Mouse (Mus musculus): ENCODE data around the gene Agfg2.

DNA sequence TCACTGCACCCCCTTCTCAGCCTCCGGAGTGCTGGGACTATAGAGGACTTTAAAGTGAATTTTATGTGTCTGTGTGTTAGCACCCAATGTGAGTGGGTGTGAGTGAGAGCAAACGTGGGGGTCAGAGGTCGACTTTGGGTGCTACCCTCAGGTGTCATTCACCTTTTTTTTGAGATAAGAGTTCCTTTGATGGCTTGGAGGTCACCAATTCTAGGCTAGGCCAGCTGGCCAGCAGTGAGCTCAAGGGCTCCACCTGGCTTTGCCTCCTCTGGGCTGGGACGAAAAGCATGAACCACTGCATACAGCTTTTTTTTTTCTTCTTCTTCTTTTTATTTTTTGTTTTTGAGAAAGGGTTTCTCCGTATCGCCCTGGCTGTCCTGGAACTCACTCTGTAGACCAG is 42.2 kb upstream of the Agfg2 start:
- TF ChIP-seq CTCF (conservative IDR thresholded peaks at IDR 0.05; ENCODE audit: low read length) (no peak), NANOG (IDR thresholded peaks at IDR 0.05; ENCODE audit: borderline replicate concordance, low read length) (no peak)
